In the genomic region with DNA sequence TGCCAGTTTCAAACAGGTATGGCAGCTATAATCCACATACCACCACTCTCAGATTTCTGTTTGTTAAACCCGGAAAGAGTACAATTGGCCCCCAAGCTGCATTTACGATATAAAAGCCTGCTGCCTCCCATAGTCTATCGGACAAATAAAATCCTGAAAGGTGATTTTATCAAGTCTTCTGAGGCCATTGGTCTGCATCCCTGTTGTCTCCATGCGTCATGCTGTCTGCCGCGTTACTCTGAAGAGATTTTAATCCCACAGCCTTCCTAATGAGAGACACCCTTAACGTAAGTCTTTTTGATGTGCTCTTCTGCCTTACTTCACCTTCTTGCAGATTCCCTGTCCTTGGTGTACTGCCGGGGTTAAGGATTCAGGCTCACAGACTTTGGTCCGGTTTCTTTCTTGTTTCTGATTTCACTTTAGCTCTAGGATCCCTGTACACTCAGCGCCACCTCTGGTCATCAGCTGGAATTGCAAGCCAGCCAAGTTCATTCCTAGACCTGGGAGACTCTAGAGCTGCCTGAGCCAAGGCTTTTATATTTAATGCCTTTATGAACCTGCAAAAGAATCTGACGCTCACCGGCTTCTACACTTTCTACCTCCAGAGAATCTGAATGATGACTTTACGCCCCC, we compare ENCODE assay signal across 9 mouse cellular contexts.
A peak's percentile ranks its signal among the peaks of the same experiment; 100 is the strongest.
DNase-seq lines count a peak whose midpoint lies in the region; ATAC-seq and TF ChIP-seq lines count a peak whose summit lies in the region.
"Had no signal": no experiment of that assay in that cellular context is flagged by ENCODE, and none has a peak within 500 bp of the region (broad histone marks: within the 10 kb centered on the region; RNA-seq: fewer than 3 reads in every experiment).

No protein-coding gene starts in this region.

- peak; percentile 80; the same call in 1 of the 2 replicates for TF ChIP-seq CTCF in testis, adult 2 months (IDR thresholded peaks at IDR 0.05; ENCODE audit: control insufficient read depth, insufficient read depth, insufficient replicate concordance, low read depth, low read length)

- no peaks in the 10 kb centered on the region for H3K27me3 ChIP-seq in kidney, embryonic 16.5 days (ENCODE audit: insufficient read depth, low read length)
- H3K27me3 ChIP-seq in hindbrain, embryonic 13.5 days = no peaks in the 10 kb centered on the region
- H3K27me3 ChIP-seq in midbrain, embryonic 12.5 days = no peaks in the 10 kb centered on the region
- H3K27me3 ChIP-seq in testis, adult 2 months (ENCODE audit: control insufficient read depth, insufficient read depth, low read length) = no peaks in the 10 kb centered on the region
- H3K27me3 ChIP-seq: lung, embryonic 15.5 days had no signal

- no peak overlapping the region for H3K9ac ChIP-seq in kidney, embryonic 16.5 days (replicated peaks; ENCODE audit: low read length)
- no peak overlapping the region for H3K9ac ChIP-seq in hindbrain, embryonic 13.5 days
- no peak overlapping the region for H3K9ac ChIP-seq in midbrain, embryonic 12.5 days (replicated peaks)
- H3K9ac ChIP-seq: lung, embryonic 15.5 days had no signal

- H3K36me3 ChIP-seq in kidney, embryonic 16.5 days (ENCODE audit: insufficient read depth, low read length) = no peaks in the 10 kb centered on the region
- H3K36me3 ChIP-seq in hindbrain, embryonic 13.5 days = no peaks in the 10 kb centered on the region
- no peaks in the 10 kb centered on the region for H3K36me3 ChIP-seq in midbrain, embryonic 12.5 days
- H3K36me3 ChIP-seq in testis, adult 2 months (ENCODE audit: control insufficient read depth, insufficient read depth, low read length) = no peaks in the 10 kb centered on the region
- H3K36me3 ChIP-seq: lung, embryonic 15.5 days had no signal

- no peaks in the 10 kb centered on the region for H3K4me1 ChIP-seq in kidney, embryonic 16.5 days (ENCODE audit: insufficient read depth, low read length)
- no peaks in the 10 kb centered on the region for H3K4me1 ChIP-seq in hindbrain, embryonic 13.5 days (replicated peaks)
- no peaks in the 10 kb centered on the region for H3K4me1 ChIP-seq in midbrain, embryonic 12.5 days
- no peaks in the 10 kb centered on the region; the same call in 1 of the 2 replicates for H3K4me1 ChIP-seq in testis, adult 2 months (ENCODE audit: control insufficient read depth, insufficient read depth, low read length)
- H3K4me1 ChIP-seq: lung, embryonic 15.5 days had no signal

- WGBS in kidney, embryonic 16.5 days = 54% methylated on average over 13 of the region's 13 CpGs
- WGBS in hindbrain, embryonic 13.5 days = 53% methylated on average over 13 of the region's 13 CpGs
- 52% methylated on average over 13 of the region's 13 CpGs for WGBS in midbrain, embryonic 12.5 days

- peak; percentile 2 to 37 for DNase-seq in kidney, adult 8-10 months
- peak; percentile 49 for DNase-seq in cerebellum, adult 9-10 months
- DNase-seq in forelimb bud, embryonic 11.5 days (ENCODE audit: low read depth, low spot score) = peak; percentile 40
- peak; percentile 45 for DNase-seq in left cerebral cortex, adult 11 months (ENCODE audit: low spot score)

- H3K9me3 ChIP-seq in kidney, embryonic 16.5 days (ENCODE audit: low read length) = no peaks in the 10 kb centered on the region
- no peaks in the 10 kb centered on the region for H3K9me3 ChIP-seq in hindbrain, embryonic 13.5 days
- H3K9me3 ChIP-seq in midbrain, embryonic 12.5 days = no peaks in the 10 kb centered on the region
- H3K9me3 ChIP-seq: lung, embryonic 15.5 days had no signal

- TF ChIP-seq POLR2A in testis, adult 2 months (IDR thresholded peaks at IDR 0.05; ENCODE audit: control insufficient read depth, low read depth, low read length) = no peak

- no peak overlapping the region for H3K4me3 ChIP-seq in kidney, embryonic 16.5 days (ENCODE audit: low read length)
- H3K4me3 ChIP-seq in hindbrain, embryonic 13.5 days = no peak overlapping the region
- no peak overlapping the region for H3K4me3 ChIP-seq in midbrain, embryonic 12.5 days
- no peak overlapping the region for H3K4me3 ChIP-seq in testis, adult 2 months (ENCODE audit: control insufficient read depth, low read depth, low read length)
- H3K4me3 ChIP-seq: lung, embryonic 15.5 days had no signal

- no peak overlapping the region for H3K27ac ChIP-seq in kidney, embryonic 16.5 days (ENCODE audit: low read length)
- no peak overlapping the region for H3K27ac ChIP-seq in hindbrain, embryonic 13.5 days
- no peak overlapping the region for H3K27ac ChIP-seq in midbrain, embryonic 12.5 days (replicated peaks)
- H3K27ac ChIP-seq in testis, adult 2 months (ENCODE audit: control insufficient read depth, insufficient read depth, low read depth, low read length) = no peak overlapping the region
- H3K27ac ChIP-seq: lung, embryonic 15.5 days had no signal

- no peak; the same call in 1 of the 2 replicates for ATAC-seq in kidney, embryonic 16.5 days (ENCODE audit: low FRiP score, low TSS enrichment)
- peak; percentile 73 for ATAC-seq in hindbrain, embryonic 13.5 days (ENCODE audit: low FRiP score)
- peak; percentile 79 for ATAC-seq in midbrain, embryonic 12.5 days (ENCODE audit: low FRiP score, low read depth)

- H3K4me2 ChIP-seq in kidney, embryonic 16.5 days (replicated peaks; ENCODE audit: low read depth, low read length) = no peak overlapping the region; the same call in 1 of the 2 replicates
- peak overlapping the region; percentile 26; the same call in 1 of the 2 replicates for H3K4me2 ChIP-seq in hindbrain, embryonic 13.5 days
- H3K4me2 ChIP-seq in midbrain, embryonic 12.5 days (replicated peaks) = peak overlapping the region; percentile 26; the same call in 1 of the 2 replicates
- H3K4me2 ChIP-seq: lung, embryonic 15.5 days had no signal
